Mouse (Mus musculus): Measurements from ENCODE around the gene Ak4.
"Not testable (repeated sequence)": the region's sequence is repeated elsewhere in the genome, so short reads cannot be mapped to it uniquely, and the experiment has no call there.

Ak4 gene

DNA sequence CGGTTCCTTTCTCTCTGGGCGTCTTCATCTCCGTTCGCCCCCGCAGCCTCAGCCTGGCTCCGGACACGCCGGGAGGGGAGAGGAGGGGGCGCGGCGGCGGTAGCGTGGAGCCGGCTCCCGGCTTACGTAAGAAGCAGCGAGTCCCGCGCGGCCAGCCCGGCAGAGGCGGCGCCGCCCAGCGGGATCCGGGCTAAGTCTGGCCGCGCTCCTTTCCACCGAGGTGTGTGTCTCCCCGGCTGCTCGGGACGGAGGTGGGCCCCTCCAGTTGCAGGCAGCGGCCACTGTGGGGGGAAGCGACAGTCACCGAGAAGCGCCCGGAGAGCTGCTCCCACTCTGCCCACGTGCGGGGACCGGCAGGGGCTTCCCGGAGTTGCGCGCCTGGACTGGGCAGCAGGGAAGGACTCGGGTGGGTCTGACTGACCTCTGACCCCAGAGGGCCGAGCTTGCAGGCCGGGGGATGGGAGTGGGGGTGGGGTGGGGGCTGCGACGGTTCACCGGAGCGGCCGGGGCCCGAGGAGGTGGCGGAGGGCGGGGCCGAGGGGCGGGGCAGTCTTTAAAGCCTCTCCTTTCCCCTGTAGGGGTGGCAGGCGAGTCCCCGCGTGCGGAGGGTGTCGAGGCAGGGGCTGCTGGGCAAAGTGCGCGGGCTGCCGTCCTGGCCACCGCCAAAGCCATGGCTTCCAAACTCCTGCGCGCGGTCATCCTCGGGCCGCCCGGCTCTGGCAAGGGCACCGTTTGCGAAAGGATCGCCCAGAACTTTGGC, at the start of gene Ak4:
TSS of gene Ak4 (plus strand) at position 127 of the 760 bp plus-strand sequence.
- in situ Hi-C loops (cut with MboI): no loop called here

DNA sequence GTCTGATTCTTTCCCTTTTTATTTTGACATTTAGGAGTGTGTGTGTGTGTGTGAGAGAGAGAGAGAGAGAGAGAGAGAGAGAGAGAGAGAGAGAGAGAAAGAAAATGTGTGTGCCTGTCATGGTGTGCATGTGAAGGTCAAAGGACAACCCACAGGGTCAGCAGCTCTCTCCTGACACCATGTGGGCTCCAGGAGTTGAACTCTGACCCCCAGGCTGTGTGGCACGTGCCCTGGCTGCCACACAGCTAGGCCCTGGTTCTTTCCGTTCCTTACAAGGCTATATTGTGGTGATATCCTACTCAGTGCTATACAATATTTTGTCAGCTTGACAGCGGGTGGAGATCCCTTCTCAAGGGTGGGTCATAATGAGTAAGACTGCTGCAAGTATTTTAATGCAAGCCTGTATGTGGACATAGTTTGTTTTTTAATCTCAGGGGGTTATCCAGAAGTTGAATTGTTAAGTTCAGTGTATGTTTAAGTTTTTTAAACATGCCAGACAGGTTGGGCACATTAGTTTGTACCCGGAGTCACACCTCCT, 49.3 kb upstream of the Ak4 start:
- in situ Hi-C loops (cut with MboI): loop anchor here (25.0 kb wide), 1 partner anchor 267 kb away; the partner anchor contains the start of gene Leprot

DNA sequence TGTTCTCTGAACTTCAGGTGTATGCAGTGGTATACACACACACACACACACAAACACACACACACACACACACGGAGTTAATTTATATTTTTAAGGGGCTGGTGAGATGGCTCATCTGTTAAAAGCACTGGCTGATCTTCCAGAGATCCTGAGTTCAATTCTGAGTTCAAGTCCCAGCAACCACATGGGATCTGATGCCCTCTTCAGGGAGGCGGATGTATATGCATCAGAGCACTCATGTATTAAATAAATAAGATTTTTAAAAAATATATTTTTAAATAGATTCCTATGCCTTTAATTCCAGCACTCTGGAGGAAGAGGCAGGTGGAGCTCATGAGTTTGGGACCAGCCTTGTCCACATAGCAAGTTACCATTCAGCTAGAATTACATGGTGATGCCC, 46.8 kb upstream of the Ak4 start:
- in situ Hi-C loops (cut with MboI): loop anchor here (25.0 kb wide), 1 partner anchor 265 kb away; the partner anchor contains the start of gene Leprot

DNA sequence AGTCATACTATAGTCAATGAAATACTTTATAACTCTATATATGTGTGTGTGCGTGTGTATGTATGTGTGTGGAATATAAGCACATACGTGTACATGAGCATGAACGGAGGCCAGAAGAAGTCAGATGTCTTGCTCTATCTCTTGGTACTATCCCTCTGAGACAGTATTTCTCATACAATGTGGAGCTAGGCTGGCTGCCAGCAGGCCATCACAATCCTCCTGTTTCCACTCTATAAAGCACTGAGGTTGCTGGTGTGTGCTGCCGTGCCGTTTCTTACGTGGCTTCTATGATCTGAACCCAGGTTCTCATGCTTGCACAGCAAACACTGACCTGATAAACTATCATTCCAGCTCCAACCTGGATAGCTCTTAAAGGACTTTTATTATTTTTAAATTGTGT, 46.3 kb upstream of the Ak4 start:
- in situ Hi-C loops (cut with MboI): loop anchor here (25.0 kb wide), 1 partner anchor 265 kb away; the partner anchor contains the start of gene Leprot

DNA sequence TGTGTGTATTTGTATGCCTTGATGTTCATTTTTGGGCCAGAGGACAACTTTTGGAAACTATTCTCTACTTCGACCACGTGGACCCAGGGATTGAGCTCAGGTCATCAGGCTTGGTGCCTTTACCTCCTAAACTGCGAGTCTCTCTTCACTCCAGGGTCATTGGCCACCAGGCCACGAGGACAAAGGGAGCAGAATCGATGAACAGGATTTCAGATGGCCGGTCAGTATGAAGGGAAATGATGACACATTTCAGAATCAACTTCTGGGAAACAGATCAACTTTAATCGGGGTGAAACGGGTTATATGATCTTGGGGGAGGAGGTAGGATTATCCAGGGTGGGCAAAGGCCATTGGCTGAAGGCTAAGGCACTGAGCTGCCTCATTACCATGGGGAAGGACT, 45.0 kb upstream of the Ak4 start:
- in situ Hi-C loops (cut with MboI): loop anchor here (25.0 kb wide), 1 partner anchor 263 kb away; the partner anchor contains the start of gene Leprot

DNA sequence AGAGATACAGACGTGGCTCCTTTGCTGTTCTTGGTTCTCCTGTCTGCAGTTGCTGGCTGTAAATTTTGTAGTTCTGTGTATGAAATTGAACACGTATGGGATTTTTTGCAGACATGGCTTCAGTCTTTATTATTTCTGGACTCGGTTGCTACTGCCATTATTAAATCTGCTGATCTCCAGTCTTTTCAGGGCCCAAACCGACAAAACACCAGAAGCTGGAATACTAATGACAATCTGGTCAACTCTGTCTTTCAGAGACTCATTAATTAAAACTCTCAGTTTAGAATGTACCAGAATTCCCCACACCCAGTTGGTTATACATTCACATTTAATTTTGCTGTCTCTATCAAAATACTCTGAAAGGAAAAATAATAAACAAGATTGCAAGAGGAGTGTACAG, 42.2 kb upstream of the Ak4 start:
- in situ Hi-C loops (cut with MboI): no loop called here

DNA sequence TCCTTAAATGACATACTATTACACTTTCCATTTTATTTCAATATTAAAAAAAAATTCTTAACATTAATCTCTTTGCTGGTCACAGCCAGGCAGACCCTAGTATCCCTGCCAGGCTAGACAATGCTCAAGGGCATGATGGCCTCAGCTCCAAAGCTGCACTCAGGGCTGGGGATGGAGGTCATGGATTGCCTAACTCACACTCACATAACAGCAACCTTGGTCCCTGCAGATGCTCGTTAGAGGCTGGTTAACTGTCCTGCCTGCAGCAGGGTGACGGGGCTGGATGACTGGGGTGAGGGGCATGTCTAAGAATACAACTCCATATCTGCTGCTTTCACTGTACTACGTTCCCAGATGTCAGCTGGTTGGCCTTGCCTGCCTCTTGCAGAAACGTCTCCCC, 40.8 kb upstream of the Ak4 start:
- in situ Hi-C loops (cut with MboI): no loop called here

DNA sequence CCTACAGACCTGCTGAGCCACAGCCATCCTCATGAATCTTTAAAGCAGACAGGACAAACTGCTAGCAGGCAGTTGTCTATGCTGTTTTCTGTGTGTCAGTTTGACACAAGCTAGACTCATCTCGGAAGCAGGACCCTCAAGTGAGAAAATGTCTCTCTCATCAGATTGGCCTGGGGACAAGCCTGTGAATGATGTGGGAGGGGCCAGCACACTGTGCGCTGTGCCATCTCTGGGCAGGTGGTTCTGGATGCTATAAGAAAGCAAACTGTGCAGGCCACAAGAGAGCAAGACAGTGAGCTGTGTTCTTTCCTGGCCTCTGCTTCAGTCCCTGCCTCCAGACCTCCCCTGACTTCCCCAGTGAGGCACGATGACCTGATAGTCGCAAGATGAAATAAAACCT, 40.3 kb upstream of the Ak4 start:
- in situ Hi-C loops (cut with MboI): no loop called here

DNA sequence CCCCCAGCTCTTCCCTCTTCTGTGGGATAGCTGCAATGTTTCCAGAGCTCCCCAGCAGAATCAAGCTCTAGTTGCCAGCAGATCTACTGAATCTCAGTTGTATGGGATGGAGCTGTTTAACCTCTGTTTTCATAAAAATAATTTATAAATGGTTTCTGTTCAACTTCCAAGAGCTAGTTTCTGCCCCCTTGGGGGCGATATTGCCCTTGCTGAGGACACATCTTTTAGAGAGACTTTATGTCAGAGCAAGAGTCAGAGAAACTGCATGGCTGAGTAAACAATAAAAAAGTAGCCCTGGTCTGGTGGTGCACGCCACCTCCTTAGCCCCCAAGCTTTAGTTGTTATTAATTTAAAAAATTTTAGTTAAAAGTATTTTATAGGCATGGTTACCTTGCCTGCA, 34.1 kb upstream of the Ak4 start:
- in situ Hi-C loops (cut with MboI): no loop called here

DNA sequence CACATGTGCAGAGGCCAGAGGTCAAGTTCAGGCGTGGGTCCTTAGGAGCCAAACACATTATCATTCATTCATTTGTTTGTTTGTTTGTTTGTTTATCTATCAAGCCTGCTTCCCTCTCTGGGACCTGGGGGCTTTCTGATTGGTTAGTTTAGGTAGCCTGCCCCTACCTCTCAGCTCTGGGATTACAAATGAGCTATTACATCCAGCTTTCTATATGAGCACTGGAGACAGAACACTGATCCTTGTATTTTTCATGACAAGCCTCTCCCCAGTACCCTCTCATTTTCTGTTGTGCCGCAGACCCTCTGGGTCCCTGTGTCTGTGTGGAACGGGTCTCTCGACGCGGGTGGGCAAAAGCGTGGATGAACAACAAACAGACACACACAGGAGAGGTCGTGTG, 30.8 kb upstream of the Ak4 start:
- in situ Hi-C loops (cut with MboI): no loop called here

DNA sequence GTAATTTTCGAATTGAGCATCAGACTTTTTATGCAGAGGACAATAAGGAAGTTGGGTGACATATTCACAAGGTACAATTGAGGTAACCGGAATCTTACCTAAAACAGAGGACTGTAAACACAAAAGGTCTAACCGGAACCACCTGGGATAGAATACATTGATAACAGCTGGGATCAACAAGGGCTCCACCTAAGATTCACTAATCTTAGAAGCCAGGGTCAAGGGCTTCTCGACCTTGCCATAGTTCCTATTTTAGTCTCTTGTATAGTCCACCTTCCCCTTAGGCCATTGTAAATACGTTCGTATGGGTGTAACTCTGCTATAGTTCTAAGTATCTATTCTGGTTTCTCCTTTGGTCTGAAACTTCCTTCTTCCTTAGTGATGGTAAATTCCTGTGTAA, 30.4 kb upstream of the Ak4 start:
- in situ Hi-C loops (cut with MboI): not testable (repeated sequence)

DNA sequence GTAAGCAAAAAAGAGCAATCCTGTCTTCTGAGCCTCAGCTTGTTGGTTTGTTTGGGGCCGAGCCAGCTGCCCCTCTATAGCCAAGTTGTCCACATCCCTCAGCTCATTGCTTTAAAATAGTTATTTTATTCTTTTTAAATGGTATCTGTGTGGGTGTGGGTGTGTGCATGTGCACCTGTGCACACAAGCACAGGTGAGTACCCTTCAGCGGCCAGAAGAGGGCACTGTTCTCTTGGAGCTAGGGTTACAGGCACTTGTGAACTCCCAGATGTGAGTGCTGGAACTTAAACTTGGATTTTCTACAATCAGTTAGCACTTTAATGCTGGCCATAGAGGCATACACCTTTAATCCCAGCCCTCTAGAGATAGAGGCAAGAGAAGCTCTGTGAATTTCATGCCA, 26.8 kb upstream of the Ak4 start:
- in situ Hi-C loops (cut with MboI): no loop called here

DNA sequence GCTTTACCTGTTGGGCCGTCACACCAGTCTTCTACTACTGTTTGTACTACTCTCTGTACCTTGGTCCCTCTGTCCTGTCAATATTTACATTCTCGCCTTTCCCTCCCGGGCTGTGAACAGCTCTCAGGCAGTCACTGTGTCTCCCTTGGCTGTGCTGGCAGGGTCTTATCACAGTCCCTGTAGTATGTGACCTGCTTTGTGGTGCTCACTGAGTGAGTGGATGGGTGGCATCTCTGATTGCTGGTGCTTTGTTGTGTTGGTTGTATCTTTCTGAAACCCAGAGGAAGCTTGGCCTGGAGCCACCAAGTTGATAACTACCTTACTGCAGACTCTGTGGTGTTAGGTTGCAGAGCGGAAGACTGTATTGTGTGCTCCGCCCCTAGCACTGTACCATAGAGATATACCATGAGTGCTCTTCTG, 25.8 kb upstream of the Ak4 start:
- in situ Hi-C loops (cut with MboI): no loop called here

DNA sequence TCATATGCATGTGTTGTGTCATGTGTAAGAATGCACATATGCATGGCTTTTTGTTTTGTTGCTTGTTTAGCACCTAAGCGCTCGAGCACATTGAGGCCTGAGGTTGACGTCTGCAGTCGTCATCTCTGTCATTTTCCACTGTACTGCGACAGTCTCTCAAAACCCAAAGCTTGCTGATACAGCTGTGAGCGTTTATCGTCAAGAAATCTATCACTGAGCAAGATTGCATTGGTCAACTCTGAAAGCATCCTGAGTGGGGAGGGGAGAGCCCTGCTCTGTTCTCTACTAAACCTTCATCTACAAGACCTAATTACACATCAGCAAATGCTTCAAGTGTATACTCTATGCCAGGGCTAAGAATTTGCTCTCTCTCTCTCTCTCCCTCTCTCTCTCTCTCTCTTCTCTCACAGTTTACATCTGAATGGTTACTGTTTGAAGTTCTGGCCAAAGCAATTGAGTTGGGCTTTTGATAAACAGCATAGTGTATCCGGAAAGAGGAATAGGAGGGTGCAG, 24.0 kb upstream of the Ak4 start:
- in situ Hi-C loops (cut with MboI): no loop called here

DNA sequence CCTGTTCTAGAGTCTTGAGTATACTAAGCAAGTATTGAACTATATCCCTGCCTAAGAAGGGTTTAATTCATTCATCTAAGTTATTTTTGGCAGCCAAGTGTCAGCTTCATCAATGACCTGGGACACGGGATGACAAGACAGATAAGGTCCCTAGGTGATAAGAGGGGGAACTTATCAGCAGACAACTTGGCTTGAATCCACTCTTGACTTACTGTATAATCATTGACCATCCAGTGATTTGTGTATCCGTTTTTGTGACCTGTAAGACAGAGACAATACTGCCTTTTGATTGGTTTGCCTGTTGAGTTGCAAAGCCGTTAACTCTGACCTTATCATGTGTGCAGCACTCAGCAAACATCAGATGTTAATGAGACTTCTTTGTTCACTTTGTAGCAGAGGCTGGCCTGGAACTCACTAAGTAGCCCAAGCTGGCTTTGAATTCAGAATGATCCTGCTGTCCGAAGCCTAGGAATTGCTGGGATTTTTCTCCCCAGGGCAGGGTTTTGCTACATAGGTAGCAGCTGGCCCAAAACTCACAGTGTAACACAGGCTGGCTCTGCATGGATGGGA, 19.0 kb upstream of the Ak4 start:
- in situ Hi-C loops (cut with MboI): no loop called here

DNA sequence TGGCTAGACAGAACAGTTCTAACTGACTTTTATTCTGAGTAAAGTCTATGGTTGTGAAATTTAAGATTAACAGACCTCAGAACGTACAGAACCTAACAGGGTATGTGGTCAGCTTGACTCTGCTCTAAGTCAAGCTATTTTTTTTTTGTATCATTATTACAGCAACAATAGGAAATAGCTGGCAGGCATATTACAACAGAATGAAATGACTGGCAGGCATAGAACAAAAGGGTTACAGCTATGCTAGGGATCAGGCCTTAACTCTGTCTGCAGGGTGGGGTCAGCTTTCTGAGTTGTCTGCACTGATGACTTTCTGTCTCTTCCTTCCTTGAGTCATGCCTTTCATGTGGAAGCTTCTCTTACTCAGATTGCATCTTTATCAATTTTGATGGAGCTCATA, 17.1 kb upstream of the Ak4 start:
- in situ Hi-C loops (cut with MboI): no loop called here

DNA sequence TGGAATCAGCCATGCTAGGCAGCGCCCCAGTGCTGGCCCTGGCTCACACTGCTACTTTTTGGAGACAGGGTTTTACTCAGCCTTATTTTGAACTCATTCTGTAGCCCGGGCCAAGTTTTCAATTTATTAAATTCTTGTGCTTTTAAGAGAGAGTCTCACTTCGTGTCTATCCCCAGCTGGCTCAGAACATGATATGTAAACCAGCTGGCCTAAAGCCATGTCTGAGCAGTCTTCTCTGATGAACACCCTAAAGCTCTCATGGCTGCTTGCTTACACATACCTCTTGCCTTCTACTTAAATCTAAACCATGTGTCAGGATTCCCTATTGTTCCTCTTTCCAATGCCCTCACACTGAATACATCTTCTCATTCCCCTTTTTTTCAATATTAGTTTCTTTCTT, 14.2 kb upstream of the Ak4 start:
- in situ Hi-C loops (cut with MboI): no loop called here

DNA sequence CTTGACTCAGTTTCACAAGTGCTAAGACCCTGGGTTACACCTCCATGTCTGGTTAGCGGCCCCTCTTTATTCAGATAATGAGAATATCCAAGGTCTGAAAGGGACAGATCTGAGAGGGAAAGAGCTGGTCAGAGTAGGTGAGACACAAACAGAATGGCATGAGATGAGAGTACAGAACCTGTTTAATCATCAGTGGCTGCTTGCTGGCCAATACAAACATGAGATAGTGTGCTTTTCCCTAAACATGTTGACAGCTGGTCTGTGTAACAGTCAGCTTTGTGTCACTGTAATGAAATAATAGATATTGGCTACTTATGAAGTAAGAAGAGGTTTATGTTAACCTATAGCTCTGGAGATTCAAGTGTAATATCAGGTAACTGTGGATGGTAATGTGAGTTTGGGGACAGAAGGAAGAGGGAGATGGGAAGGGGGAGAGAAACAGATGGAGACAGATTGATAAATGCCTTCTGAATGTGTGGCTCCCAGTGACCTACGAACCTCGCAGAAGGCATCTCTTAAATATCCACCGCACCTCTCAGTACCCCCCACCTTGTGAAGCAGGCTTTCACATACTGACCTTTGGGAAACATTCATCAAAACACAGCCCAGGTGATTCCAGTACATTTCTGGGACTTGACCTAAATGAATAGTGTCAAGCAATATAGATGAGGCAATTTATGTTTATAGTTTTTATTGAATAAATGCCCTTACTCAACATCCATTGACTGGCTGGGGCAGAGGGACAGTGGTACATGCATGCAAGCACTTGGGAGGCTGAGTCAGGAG, 12.5 kb upstream of the Ak4 start:
- in situ Hi-C loops (cut with MboI): no loop called here

DNA sequence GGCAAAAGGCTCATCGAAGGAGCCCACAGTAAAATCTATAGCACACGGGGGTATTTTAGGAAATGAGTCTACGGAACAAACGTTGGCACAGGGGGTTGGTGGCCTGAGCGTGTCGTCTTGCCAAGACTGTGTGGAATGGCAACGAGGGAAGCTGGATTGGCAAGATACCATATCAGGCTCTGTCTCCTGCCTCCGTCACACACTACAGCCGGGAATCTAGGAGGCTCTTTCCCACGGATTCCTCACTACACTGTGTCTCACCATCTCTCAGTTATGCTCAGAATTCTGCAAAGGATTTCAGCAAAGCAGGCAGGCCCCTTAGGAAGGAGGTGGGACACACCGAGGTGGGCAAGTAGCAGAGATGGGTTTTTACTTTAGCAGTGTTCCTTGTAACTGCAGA, 2.1 kb upstream of the Ak4 start:
- in situ Hi-C loops (cut with MboI): no loop called here

DNA sequence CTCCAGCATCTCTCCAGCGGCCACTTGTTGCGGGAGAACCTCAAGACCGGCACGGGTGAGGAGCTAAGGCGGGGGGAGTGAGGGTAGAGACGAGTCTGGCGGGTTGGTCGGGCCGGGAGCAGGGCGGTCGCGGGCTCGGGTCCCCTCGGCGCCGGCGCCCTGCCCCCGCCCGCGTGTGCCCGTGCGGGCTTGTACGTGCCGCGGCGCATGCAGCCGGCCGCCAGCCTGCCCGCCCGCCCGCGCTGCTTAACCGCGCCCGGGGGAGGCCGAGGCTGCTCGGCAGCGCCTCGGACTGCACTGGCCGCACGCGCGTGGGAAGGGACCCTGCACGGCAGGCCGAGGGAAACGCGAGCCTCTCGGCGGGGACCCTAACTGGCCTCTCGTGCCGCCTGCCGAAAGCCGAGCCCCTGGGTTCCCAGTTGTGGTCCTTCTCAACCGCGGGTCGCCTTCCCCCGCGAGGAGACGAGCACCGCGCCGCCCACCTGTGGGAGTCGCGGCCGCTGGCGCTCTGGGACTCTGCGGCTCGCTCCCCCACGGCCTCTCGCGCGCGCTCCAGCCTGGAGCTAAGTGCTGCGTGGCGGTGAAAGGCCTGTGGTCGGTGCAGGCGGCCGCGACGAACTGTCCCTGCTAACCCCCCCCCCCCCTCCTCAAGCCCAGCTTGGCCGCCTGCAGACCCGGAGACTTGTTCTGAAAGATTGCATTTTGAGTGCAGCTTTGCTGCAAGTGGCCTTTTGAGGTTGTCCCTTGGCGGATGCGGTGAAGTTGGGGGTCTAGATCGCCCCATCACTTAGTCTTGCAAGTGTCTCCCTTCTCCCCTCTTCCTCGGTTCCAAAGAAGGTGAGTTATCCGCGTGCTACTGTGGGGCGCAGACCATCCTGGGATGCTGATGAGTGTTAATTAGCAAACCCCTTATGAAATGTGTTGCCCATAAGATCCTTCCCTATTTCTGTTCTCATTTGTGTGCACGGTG, 1.1 kb downstream of the Ak4 start:
- in situ Hi-C loops (cut with MboI): no loop called here

DNA sequence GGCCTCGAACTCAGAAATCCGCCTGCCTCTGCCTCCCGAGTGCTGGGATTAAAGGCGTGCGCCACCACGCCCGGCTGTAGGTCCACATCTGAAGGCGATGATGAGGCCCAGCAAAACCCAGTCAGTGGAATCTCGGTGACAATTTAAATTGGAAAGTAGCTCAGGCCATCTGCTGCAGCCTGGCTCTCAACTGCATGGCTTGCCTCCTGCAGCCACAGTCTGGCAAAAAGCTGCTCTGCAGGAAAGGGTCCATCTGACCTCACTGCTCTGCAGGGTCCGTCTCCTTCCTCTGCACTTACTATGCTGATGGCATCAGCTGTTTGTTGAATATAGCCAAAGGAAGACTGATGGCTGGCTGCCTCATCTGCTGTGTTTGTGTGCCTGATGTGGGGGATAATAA, 3.9 kb downstream of the Ak4 start:
- in situ Hi-C loops (cut with MboI): no loop called here
